Mouse (Mus musculus): ENCODE data around the gene Ercc6.

The Ercc6 gene

GRCm38 (mm10) chr14:32520400-32520926, 7.1 kb downstream of the Ercc6 start:
- no peak for DNase-seq

GRCm38 (mm10) chr14:32522336-32522735, 9.0 kb downstream of the Ercc6 start:
- no peak for DNase-seq

GRCm38 (mm10) chr14:32524071-32524470, 10.8 kb downstream of the Ercc6 start:
- DNase-seq: no peak

DNA sequence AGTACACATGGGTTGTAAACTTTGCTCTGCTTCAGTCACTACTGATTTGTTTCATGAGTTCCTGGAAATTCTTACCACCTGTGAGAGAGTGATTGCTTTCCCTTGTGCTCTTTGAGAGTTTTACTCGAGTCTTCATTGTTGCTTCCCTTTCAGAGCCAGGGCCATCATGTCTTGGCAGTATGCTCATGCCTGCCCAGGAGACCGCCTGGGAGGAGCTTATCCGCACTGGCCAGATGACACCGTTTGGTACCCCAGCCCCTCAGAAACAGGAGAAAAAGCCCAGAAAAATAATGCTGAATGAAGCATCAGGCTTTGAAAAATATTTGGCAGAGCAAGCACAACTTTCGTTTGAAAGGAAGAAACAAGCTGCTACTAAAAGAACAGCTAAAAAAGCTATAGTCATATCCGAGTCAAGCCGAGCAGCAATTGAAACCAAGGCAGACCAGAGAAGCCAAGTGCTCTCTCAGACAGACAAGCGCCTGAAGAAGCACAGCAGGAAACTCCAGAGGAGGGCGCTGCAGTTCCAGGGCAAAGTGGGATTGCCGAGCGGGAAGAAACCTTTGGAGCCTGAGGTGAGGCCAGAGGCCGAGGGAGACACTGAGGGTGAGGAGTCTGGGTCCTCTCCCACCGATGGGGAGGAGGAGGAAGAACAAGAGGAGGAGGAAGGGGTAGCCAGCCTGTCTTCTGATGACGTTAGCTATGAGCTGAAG, 12.8 kb downstream of the Ercc6 start:
- DNase-seq: no peak

- no peak for DNase-seq
Measured at GRCm38 (mm10) chr14:32527211-32527610, 13.9 kb downstream of the Ercc6 start.

DNA sequence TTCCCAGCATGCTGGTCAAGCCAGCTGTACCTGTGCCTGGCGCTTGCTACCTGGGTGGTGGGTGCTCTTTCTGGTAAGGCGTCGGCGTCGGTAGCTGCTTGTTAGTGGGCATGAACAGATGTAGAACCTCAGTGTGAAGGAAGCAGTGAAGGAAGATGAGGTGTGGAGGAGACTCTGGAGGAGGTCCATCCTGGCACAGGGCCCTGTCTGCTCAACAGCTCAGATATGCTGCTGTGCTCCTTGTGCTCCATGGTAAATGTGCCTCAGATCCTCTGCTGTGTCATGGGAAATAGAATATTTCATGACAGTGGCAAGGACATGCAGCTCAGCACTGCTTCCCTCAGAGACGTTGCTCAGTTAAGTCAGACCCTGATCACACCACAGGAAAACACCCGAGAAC, 15.7 kb downstream of the Ercc6 start:
- no peak for DNase-seq

DNA sequence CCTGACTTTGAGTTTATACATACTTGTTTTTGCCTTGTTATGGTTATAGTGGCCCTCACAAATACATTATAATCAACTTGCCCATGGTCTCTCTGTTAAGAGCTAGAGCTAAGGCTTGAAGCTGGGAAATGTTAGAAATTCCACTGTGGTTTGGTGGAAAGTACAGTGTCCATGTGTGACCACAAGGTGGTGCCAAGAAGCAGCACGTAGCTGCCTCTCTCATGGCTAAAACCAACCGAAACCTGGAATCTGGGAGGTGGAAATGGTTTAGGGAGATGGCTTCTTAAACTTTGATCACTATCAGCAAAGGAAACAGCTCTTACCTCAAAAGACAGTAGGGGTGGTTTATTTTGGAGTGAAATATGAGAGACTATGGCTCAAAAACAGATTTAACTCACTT, 17.6 kb downstream of the Ercc6 start:
- peak; percentile 36 for DNase-seq

- DNase-seq: no peak
Measured at GRCm38 (mm10) chr14:32531371-32531770, 18.1 kb downstream of the Ercc6 start.

- no peak for DNase-seq
Measured at GRCm38 (mm10) chr14:32532381-32533147, 19.2 kb downstream of the Ercc6 start.

GRCm38 (mm10) chr14:32533148-32533520, 19.8 kb downstream of the Ercc6 start:
- DNase-seq: no peak

DNA sequence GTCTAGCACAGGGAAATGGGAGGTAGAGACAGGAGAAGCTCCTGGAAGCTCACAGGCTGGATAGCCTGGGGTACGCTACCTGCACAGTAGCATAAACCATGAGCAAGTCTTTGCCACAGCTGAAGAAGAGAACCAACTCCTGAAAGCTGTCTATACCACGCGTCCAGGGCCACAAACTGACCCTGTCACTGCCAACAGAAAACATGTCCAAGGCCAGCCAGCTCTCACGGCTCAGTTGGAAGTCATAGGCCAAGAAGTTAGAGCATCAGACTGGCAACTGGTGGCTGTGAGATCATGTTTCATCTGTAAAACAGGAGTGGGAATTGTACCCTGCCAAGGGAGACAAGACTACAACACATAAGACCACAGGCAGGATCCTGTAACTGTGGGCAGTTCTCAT, 20.3 kb downstream of the Ercc6 start:
- DNase-seq: no peak

DNA sequence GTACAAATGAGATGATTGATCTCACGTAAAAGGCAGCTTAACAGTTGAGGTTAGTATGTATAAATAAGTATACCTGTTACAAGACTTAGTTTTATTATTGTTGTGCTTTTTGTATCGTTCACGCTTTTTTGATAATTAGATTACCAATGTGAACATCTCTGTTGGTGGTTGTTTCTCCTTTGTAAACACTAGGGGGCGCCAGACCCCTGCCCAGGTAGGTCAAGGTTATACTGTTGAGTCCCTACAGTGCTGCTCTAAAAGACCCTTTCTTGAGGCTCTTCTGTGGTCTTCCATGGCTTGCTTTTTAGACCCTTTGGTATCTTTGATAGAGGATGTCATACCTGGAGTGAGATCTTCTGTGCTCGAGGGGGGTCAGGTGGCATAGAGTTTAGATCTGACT, 20.8 kb downstream of the Ercc6 start:
- no peak for DNase-seq

GRCm38 (mm10) chr14:32536763-32537162, 23.4 kb downstream of the Ercc6 start:
- no peak for DNase-seq

GRCm38 (mm10) chr14:32538115-32538514, 24.8 kb downstream of the Ercc6 start:
- DNase-seq: no peak

GRCm38 (mm10) chr14:32543075-32543474, 29.8 kb downstream of the Ercc6 start:
- no peak for DNase-seq

DNA sequence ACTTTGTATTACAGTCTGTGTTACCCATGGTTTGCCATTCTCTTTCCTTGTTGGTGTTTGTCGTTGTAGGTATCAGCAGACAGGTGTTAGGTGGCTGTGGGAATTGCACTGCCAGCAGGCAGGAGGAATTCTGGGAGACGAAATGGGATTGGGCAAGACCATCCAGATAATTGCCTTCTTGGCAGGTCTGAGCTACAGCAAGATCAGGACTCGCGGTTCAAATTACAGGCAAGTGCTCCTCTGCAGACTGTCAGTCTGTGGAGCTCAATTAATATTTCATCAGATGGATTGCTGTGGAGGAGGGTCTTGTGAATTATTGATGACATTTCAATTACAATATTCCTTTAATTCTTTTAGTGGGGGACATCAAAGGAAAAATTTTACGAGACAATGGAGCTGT, 33.4 kb downstream of the Ercc6 start:
- no peak for DNase-seq

GRCm38 (mm10) chr14:32551854-32552253, 38.5 kb downstream of the Ercc6 start:
- DNase-seq: no peak

DNA sequence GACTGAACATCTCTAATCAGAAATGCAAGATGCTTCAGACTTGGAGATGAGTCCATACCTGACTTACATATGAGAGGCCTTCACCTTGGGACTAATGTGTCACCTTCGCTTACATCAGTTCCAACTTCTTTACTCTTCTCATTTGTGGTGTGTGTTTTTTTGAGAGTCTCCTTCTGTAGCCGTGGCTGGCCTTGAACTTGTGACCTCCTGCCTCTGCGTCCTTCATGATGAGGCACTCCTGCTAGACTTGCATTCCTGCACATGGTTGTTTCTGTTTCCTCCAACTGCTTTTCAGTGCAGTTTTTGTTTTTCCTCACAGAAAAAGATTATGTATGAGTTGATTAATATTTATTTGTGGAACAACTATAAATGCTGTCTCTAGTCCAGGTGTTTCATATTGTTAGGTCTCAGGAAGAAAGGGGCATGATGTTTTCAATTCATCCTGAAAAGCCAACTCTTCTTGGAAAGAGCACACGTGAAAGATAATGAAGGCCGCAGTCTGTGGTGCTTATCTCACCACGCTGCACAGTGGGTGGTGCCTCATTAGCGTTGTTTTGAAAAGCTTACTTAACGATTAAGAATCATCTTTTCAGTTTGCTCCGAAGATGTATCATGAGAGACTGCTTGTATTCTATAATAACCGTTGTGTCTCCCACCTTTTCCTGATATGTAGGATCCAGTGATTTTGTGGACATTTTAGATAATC, 40.0 kb downstream of the Ercc6 start:
- no peak for DNase-seq

GRCm38 (mm10) chr14:32554860-32555526, 41.7 kb downstream of the Ercc6 start:
- no peak for DNase-seq

- DNase-seq: no peak
Measured at GRCm38 (mm10) chr14:32561428-32561827, 48.1 kb downstream of the Ercc6 start.

DNA sequence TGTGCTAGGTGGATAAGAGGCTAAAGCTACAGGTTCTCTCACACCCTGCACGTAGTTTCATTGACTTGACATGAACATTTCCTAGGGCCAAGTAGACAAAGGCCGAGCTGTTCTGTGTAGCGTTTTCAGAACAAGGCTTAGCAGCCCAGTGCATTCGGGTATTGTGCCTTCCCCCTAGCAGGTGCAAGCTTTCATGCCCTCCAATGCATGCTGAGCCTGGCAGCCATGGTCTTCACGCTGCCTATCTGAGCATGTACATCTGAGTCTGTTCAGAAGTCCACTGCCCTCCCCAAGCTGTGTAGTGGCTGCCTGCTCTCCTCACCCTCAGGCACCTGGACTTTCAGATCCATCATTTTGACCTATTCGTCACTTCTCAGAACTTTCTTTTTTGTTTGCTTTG, 50.3 kb downstream of the Ercc6 start:
- DNase-seq: no peak

GRCm38 (mm10) chr14:32572519-32572918, 59.2 kb downstream of the Ercc6 start:
- DNase-seq: no peak

DNA sequence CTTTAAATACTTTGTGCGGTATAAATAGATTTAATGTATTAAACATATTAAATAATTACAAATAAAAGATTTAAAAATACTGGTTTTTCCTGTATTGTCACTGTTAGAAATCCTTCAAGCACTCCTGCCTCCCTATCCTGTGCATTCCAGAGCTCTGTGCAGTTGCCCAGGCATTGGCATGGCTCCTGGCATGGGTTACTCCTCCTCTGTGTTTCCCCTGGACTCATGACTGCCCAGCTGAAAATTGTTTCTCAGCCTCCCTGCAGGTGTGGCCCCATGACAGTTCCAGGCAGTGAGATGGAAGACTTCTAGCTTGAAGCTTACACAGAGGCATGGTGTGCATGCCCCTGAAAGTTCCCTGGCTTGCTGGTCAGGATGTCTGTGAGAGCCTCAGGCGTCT, 65.1 kb downstream of the Ercc6 start:
- DNase-seq: no peak
